Mouse (Mus musculus): Measurements from ENCODE around the gene Cfl1. TPM values are rescaled to one million over a fixed set of nuclear protein-coding genes. Genes with fewer than 3 reads are reported as not detected.

Cfl1 gene
- total and polyA plus RNA-seq, 3 experiments: 853 to 1,228 (median 1,086) TPM

GRCm38 (mm10) chr19:5513005-5513349 is 22.7 kb downstream of the Cfl1 start:
- Histone ChIP-seq H3K4me1 (ENCODE audit: insufficient read depth, low read depth, low read length) (peaks cover 58% of the 10 kb centered on the region), H3K36me3 (replicated peaks) (no peaks in the 10 kb centered on the region), H3K27me3 (ENCODE audit: insufficient read depth, low read length) (no peaks in the 10 kb centered on the region; the same call in 1 of the 2 replicates), H3K4me3 (ENCODE audit: low read depth, low read length) (peak overlapping the region; percentile 13; the same call in 1 of the 2 replicates), H3K9me3 (replicated peaks) (no peaks in the 10 kb centered on the region)
- TF ChIP-seq GATA2 (IDR thresholded peaks at IDR 0.05; ENCODE audit: borderline replicate concordance, low read depth, low read length) (no peak), POLR2AphosphoS5 (IDR thresholded peaks at IDR 0.05; ENCODE audit: insufficient replicate concordance, low read depth, low read length) (no peak), GATA1 (IDR thresholded peaks at IDR 0.05; ENCODE audit: borderline replicate concordance, low read length) (no peak), TAL1 (conservative IDR thresholded peaks at IDR 0.05; ENCODE audit: low read depth, low read length) (no peak)
- ATAC-seq (ENCODE audit: extremely low read depth, insufficient number of reproducible peaks, low FRiP score, poor library complexity, severe bottlenecking): no peak
- DNase-seq (ENCODE audit: low spot score): no peak

- no peak for DNase-seq (ENCODE audit: low spot score)
- TF ChIP-seq GATA2 (IDR thresholded peaks at IDR 0.05; ENCODE audit: borderline replicate concordance, low read depth, low read length): no peak
- TF ChIP-seq CTCF (IDR thresholded peaks at IDR 0.05; ENCODE audit: low read depth, low read length): no peak
- TF ChIP-seq GATA1 (IDR thresholded peaks at IDR 0.05; ENCODE audit: borderline replicate concordance, low read length): no peak
- no peak for TF ChIP-seq POLR2AphosphoS5 (IDR thresholded peaks at IDR 0.05; ENCODE audit: insufficient replicate concordance, low read depth, low read length)
- no peak for TF ChIP-seq TAL1 (conservative IDR thresholded peaks at IDR 0.05; ENCODE audit: low read depth, low read length)
- no peaks in the 10 kb centered on the region for H3K36me3 ChIP-seq (replicated peaks)
- H3K4me1 ChIP-seq (ENCODE audit: insufficient read depth, low read depth, low read length): peaks cover 41% of the 10 kb centered on the region
- H3K9me3 ChIP-seq (replicated peaks): no peaks in the 10 kb centered on the region
- no peak for ATAC-seq (ENCODE audit: extremely low read depth, insufficient number of reproducible peaks, low FRiP score, poor library complexity, severe bottlenecking)
- H3K27me3 ChIP-seq (ENCODE audit: insufficient read depth, low read length): peaks cover under 1% of the 10 kb centered on the region; the same call in 1 of the 2 replicates
- no peak overlapping the region for H3K4me3 ChIP-seq (ENCODE audit: low read depth, low read length)
Measured at GRCm38 (mm10) chr19:5515840-5516777, 25.9 kb downstream of the Cfl1 start.

GRCm38 (mm10) chr19:5516906-5517505 is 26.8 kb downstream of the Cfl1 start:
- Histone ChIP-seq H3K4me3 (ENCODE audit: low read depth, low read length) (no peak overlapping the region), H3K9me3 (replicated peaks) (no peaks in the 10 kb centered on the region), H3K4me1 (ENCODE audit: insufficient read depth, low read depth, low read length) (peaks cover 32% of the 10 kb centered on the region), H3K27me3 (ENCODE audit: insufficient read depth, low read length) (peaks cover 7% of the 10 kb centered on the region; the same call in 1 of the 2 replicates), H3K36me3 (replicated peaks) (no peaks in the 10 kb centered on the region)
- ATAC-seq (ENCODE audit: extremely low read depth, insufficient number of reproducible peaks, low FRiP score, poor library complexity, severe bottlenecking): no peak
- TF ChIP-seq GATA1 (IDR thresholded peaks at IDR 0.05; ENCODE audit: borderline replicate concordance, low read length) (no peak), CTCF (IDR thresholded peaks at IDR 0.05; ENCODE audit: low read depth, low read length) (no peak), GATA2 (IDR thresholded peaks at IDR 0.05; ENCODE audit: borderline replicate concordance, low read depth, low read length) (no peak), TAL1 (conservative IDR thresholded peaks at IDR 0.05; ENCODE audit: low read depth, low read length) (no peak), POLR2AphosphoS5 (IDR thresholded peaks at IDR 0.05; ENCODE audit: insufficient replicate concordance, low read depth, low read length) (no peak)
- no peak for DNase-seq (ENCODE audit: low spot score)

- no peak for ATAC-seq (ENCODE audit: extremely low read depth, insufficient number of reproducible peaks, low FRiP score, poor library complexity, severe bottlenecking)
- H3K4me3 ChIP-seq (ENCODE audit: low read depth, low read length): no peak overlapping the region
- TF ChIP-seq POLR2AphosphoS5 (IDR thresholded peaks at IDR 0.05; ENCODE audit: insufficient replicate concordance, low read depth, low read length): no peak
- TF ChIP-seq CTCF (IDR thresholded peaks at IDR 0.05; ENCODE audit: low read depth, low read length): no peak
- no peak for TF ChIP-seq GATA1 (IDR thresholded peaks at IDR 0.05; ENCODE audit: borderline replicate concordance, low read length)
- TF ChIP-seq TAL1 (conservative IDR thresholded peaks at IDR 0.05; ENCODE audit: low read depth, low read length): no peak
- no peak for TF ChIP-seq GATA2 (IDR thresholded peaks at IDR 0.05; ENCODE audit: borderline replicate concordance, low read depth, low read length)
- DNase-seq (ENCODE audit: low spot score): no peak
- H3K27me3 ChIP-seq (ENCODE audit: insufficient read depth, low read length): peaks cover 14% of the 10 kb centered on the region
- peaks cover 25% of the 10 kb centered on the region for H3K4me1 ChIP-seq (ENCODE audit: insufficient read depth, low read depth, low read length)
- H3K36me3 ChIP-seq (replicated peaks): no peaks in the 10 kb centered on the region
- H3K9me3 ChIP-seq (replicated peaks): no peaks in the 10 kb centered on the region
Measured at GRCm38 (mm10) chr19:5518721-5519120, 28.5 kb downstream of the Cfl1 start.

GRCm38 (mm10) chr19:5525204-5525603 is 34.9 kb downstream of the Cfl1 start:
- DNase-seq (ENCODE audit: low spot score): no peak
- ATAC-seq (ENCODE audit: extremely low read depth, insufficient number of reproducible peaks, low FRiP score, poor library complexity, severe bottlenecking): no peak
- TF ChIP-seq CTCF (IDR thresholded peaks at IDR 0.05; ENCODE audit: low read depth, low read length) (no peak), POLR2AphosphoS5 (IDR thresholded peaks at IDR 0.05; ENCODE audit: insufficient replicate concordance, low read depth, low read length) (no peak), TAL1 (conservative IDR thresholded peaks at IDR 0.05; ENCODE audit: low read depth, low read length) (no peak), GATA2 (IDR thresholded peaks at IDR 0.05; ENCODE audit: borderline replicate concordance, low read depth, low read length) (no peak), GATA1 (IDR thresholded peaks at IDR 0.05; ENCODE audit: borderline replicate concordance, low read length) (no peak)

More at GRCm38 (mm10) chr19:5525204-5525603, 34.9 kb downstream of the Cfl1 start:
- H3K27me3 ChIP-seq (ENCODE audit: insufficient read depth, low read length): peaks cover 30% of the 10 kb centered on the region
- H3K4me1 ChIP-seq (ENCODE audit: insufficient read depth, low read depth, low read length): peaks cover 17% of the 10 kb centered on the region
- H3K4me3 ChIP-seq (ENCODE audit: low read depth, low read length): no peak overlapping the region
- no peaks in the 10 kb centered on the region for H3K9me3 ChIP-seq (replicated peaks)
- no peaks in the 10 kb centered on the region for H3K36me3 ChIP-seq (replicated peaks)

All from G1E (cell line).